In genomic region chr15:67924885-67925284, GRCm38 (mm10) we compare ENCODE assay signal across 24 mouse cellular contexts.
DNase-seq lines count a peak whose midpoint lies in the region; ATAC-seq and TF ChIP-seq lines count a peak whose summit lies in the region.
"Had no signal": no experiment of that assay in that cellular context is flagged by ENCODE, and none has a peak within 500 bp of the region (broad histone marks: within the 10 kb centered on the region; RNA-seq: fewer than 3 reads in every experiment).

No protein-coding gene starts in this region.

- no peak overlapping the region for H3K4me2 ChIP-seq in liver, embryonic 12.5 days
- H3K4me2 ChIP-seq in CH12.LX (ENCODE audit: insufficient read depth, low read depth, poor library complexity, severe bottlenecking), result no peak overlapping the region
- no peak overlapping the region for H3K4me2 ChIP-seq in hindbrain, embryonic 14.5 days (replicated peaks)

- no peaks in the 10 kb centered on the region for H3K36me3 ChIP-seq in liver, adult 2 months (ENCODE audit: control insufficient read depth, insufficient read depth, low read length)
- H3K36me3 ChIP-seq in liver, embryonic 12.5 days, result no peaks in the 10 kb centered on the region
- H3K36me3 ChIP-seq in CH12.LX (replicated peaks in 1 of 2; ENCODE audit: control insufficient read depth in 1 of 2, insufficient read depth in 1 of 2, low read length in 1 of 2) (no peaks in the 10 kb centered on the region), ES-E14 (ENCODE audit: control insufficient read depth, insufficient read depth, low read length, poor library complexity, severe bottlenecking) (no peaks in the 10 kb centered on the region), MEL (ENCODE audit: control insufficient read depth in 1 of 2, insufficient read depth in 2 of 2, low read length in 2 of 2) (no peaks in the 10 kb centered on the region)
- H3K36me3 ChIP-seq in hindbrain, embryonic 14.5 days (replicated peaks; ENCODE audit: control insufficient read depth, insufficient read depth), result no peaks in the 10 kb centered on the region
- H3K36me3 ChIP-seq: G1E had no signal

- no peak for TF ChIP-seq RAD21 in CH12.LX (IDR thresholded peaks at IDR 0.05; ENCODE audit: low read depth, low read length)
- no peak for TF ChIP-seq RAD21 in MEL (IDR thresholded peaks at IDR 0.05; ENCODE audit: low read depth, low read length)

- TF ChIP-seq EP300 in CH12.LX (IDR thresholded peaks at IDR 0.05; ENCODE audit: low read length) (no peak), MEL (IDR thresholded peaks at IDR 0.05; ENCODE audit: low read depth in 1 of 2, low read length in 2 of 2) (no peak)

- dilution Hi-C loops in CH12.LX (cut with MboI; ENCODE audit: extremely low pct_ligation_motif_present, extremely low pct_unique_long_range_greater_than_20kb, low sequenced_read_pairs), result no loop called here

- TF ChIP-seq POLR2A in liver, adult 2 months (IDR thresholded peaks at IDR 0.05; ENCODE audit: extremely low read depth, insufficient read depth, low read length), result no peak
- TF ChIP-seq POLR2A in CH12.LX (IDR thresholded peaks at IDR 0.05; ENCODE audit: low read depth, low read length), result no peak
- no peak for TF ChIP-seq POLR2A in MEL (IDR thresholded peaks at IDR 0.05; ENCODE audit: control insufficient read depth in 1 of 2, insufficient read depth in 1 of 2, low read depth in 1 of 2, low read length in 2 of 2, poor library complexity in 1 of 2)

- H3K9ac ChIP-seq in liver, adult 2 months (ENCODE audit: low read depth, low read length), result no peak overlapping the region
- H3K9ac ChIP-seq in liver, embryonic 12.5 days, result no peak overlapping the region
- H3K9ac ChIP-seq in CH12.LX (ENCODE audit: insufficient read depth, low read depth) (no peak overlapping the region), ES-E14 (ENCODE audit: insufficient read depth, low read depth, low read length, poor library complexity, severe bottlenecking) (no peak overlapping the region), MEL (ENCODE audit: control insufficient read depth, low read depth, low read length, poor library complexity, severe bottlenecking) (no peak overlapping the region)
- H3K9ac ChIP-seq in hindbrain, embryonic 14.5 days, result no peak overlapping the region

- no peaks in the 10 kb centered on the region for H3K4me1 ChIP-seq in liver, adult 2 months (ENCODE audit: control insufficient read depth, insufficient read depth, low read length)
- no peaks in the 10 kb centered on the region for H3K4me1 ChIP-seq in liver, embryonic 12.5 days
- no peaks in the 10 kb centered on the region for H3K4me1 ChIP-seq in CH12.LX (ENCODE audit: control insufficient read depth in 1 of 2, insufficient read depth in 2 of 2)
- H3K4me1 ChIP-seq in ES-E14 (ENCODE audit: control insufficient read depth in 2 of 2, insufficient read depth in 2 of 2, low read length in 2 of 2, poor library complexity in 1 of 2), result no peaks in the 10 kb centered on the region
- no peaks in the 10 kb centered on the region for H3K4me1 ChIP-seq in MEL (ENCODE audit: control insufficient read depth in 1 of 2, insufficient read depth in 2 of 2, low read length in 2 of 2)
- H3K4me1 ChIP-seq in hindbrain, embryonic 14.5 days (replicated peaks; ENCODE audit: control insufficient read depth, insufficient read depth, low read length), result no peaks in the 10 kb centered on the region

- in situ Hi-C loops in CH12.LX (cut with MboI; ENCODE audit: low pct_ligation_motif_present, low pct_unique_long_range_greater_than_20kb, low sequenced_read_pairs), result no loop called here
- in situ Hi-C loops in ES-E14 (cut with MboI; ENCODE audit: low sequenced_read_pairs in 2 of 2, unreplicated experiment in 2 of 2), result no loop called here

- H3K27ac ChIP-seq in liver, adult 2 months (replicated peaks; ENCODE audit: insufficient read depth, low read depth, low read length), result no peak overlapping the region
- H3K27ac ChIP-seq in liver, embryonic 12.5 days, result no peak overlapping the region
- H3K27ac ChIP-seq in CH12.LX (ENCODE audit: insufficient read depth, low read depth) (no peak overlapping the region), ES-E14 (ENCODE audit: insufficient read depth, low read depth, low read length, poor library complexity, severe bottlenecking) (no peak overlapping the region), MEL (ENCODE audit: control insufficient read depth, low read depth, low read length) (no peak overlapping the region)
- H3K27ac ChIP-seq in hindbrain, embryonic 14.5 days, result no peak overlapping the region

- ATAC-seq in liver, embryonic 12.5 days, result no peak
- no peak for ATAC-seq in hindbrain, embryonic 14.5 days (ENCODE audit: low FRiP score)
- ATAC-seq: activated CD4-positive, CD25-positive, alpha-beta regulatory T cell, adult 4 months; CD4-positive, CD25-positive, alpha-beta regulatory T cell, adult 4 months; Patski had no signal

- no peaks in the 10 kb centered on the region for H3K79me2 ChIP-seq in liver, adult 2 months (ENCODE audit: control insufficient read depth, insufficient read depth, low read length)
- H3K79me2 ChIP-seq in CH12.LX (replicated peaks; ENCODE audit: control insufficient read depth, extremely low read depth, insufficient read depth, poor library complexity, severe bottlenecking), result no peaks in the 10 kb centered on the region
- no peaks in the 10 kb centered on the region for H3K79me2 ChIP-seq in MEL (ENCODE audit: control insufficient read depth, insufficient read depth, low read length, poor library complexity)

- intact Hi-C loops in left cerebral cortex, postnatal 4 days (cut with DNase I), result no loop called here

- H3K4me3 ChIP-seq in liver, adult 2 months (ENCODE audit: insufficient read depth, low read depth, low read length), result no peak overlapping the region
- H3K4me3 ChIP-seq in liver, embryonic 12.5 days, result no peak overlapping the region
- no peak overlapping the region for H3K4me3 ChIP-seq in CH12.LX (replicated peaks in 1 of 3; ENCODE audit: low read depth in 2 of 3, low read length in 2 of 3, poor library complexity in 1 of 3)
- no peak overlapping the region for H3K4me3 ChIP-seq in ES-E14 (ENCODE audit: insufficient read depth in 1 of 2, low read depth in 1 of 2, low read length in 2 of 2, poor library complexity in 1 of 2, severe bottlenecking in 1 of 2)
- no peak overlapping the region for H3K4me3 ChIP-seq in MEL (ENCODE audit: control insufficient read depth in 1 of 2, insufficient read depth in 1 of 2, low read depth in 2 of 2, low read length in 2 of 2)
- no peak overlapping the region for H3K4me3 ChIP-seq in hindbrain, embryonic 14.5 days (replicated peaks; ENCODE audit: low read length)

- H3K27me3 ChIP-seq in liver, adult 2 months (ENCODE audit: control insufficient read depth, insufficient read depth, low read length), result no peaks in the 10 kb centered on the region; the same call in 1 of the 2 replicates
- H3K27me3 ChIP-seq in liver, embryonic 12.5 days (replicated peaks), result no peaks in the 10 kb centered on the region
- H3K27me3 ChIP-seq in CH12.LX (replicated peaks) (no peaks in the 10 kb centered on the region), MEL (ENCODE audit: control insufficient read depth in 1 of 2, insufficient read depth in 2 of 2, low read length in 2 of 2) (no peaks in the 10 kb centered on the region; a peak in 1 of 4 replicates)
- no peaks in the 10 kb centered on the region for H3K27me3 ChIP-seq in hindbrain, embryonic 14.5 days (ENCODE audit: control insufficient read depth, insufficient read depth, low read length)

- TF ChIP-seq CTCF in liver, adult 2 months (IDR thresholded peaks at IDR 0.05; ENCODE audit: low read depth, low read length), result no peak
- TF ChIP-seq CTCF in CH12.LX (conservative IDR thresholded peaks at IDR 0.05 in 1 of 2, IDR thresholded peaks at IDR 0.05 in 1 of 2; ENCODE audit: low read depth in 2 of 2, low read length in 2 of 2), result no peak
- TF ChIP-seq CTCF in MEL (IDR thresholded peaks at IDR 0.05 in 2 of 3, conservative IDR thresholded peaks at IDR 0.05 in 1 of 3; ENCODE audit: control insufficient read depth in 1 of 3, insufficient read depth in 1 of 3, low read depth in 2 of 3, low read length in 3 of 3, poor library complexity in 1 of 3, severe bottlenecking in 1 of 3), result no peak

- 50% methylated on average over 2 of the region's 2 CpGs for WGBS in liver, adult 2 months
- 54% methylated on average over 2 of the region's 2 CpGs for WGBS in liver, embryonic 12.5 days (ENCODE audit: insufficient replicate concordance)
- 76% methylated on average over 2 of the region's 2 CpGs for WGBS in hindbrain, embryonic 14.5 days

- H3K9me3 ChIP-seq in liver, embryonic 12.5 days (replicated peaks), result no peaks in the 10 kb centered on the region
- H3K9me3 ChIP-seq in CH12.LX (replicated peaks; ENCODE audit: low read length), result no peaks in the 10 kb centered on the region
- no peaks in the 10 kb centered on the region for H3K9me3 ChIP-seq in ES-E14 (ENCODE audit: control insufficient read depth, insufficient read depth, low read depth, low read length)
- no peaks in the 10 kb centered on the region for H3K9me3 ChIP-seq in MEL (replicated peaks; ENCODE audit: insufficient read depth, low read length)
- no peaks in the 10 kb centered on the region for H3K9me3 ChIP-seq in hindbrain, embryonic 14.5 days (ENCODE audit: control insufficient read depth, low read length)
- H3K9me3 ChIP-seq: G1E had no signal

- peak; percentile 70 for DNase-seq in liver, adult 2 months (ENCODE audit: extremely low read depth, low read depth, low spot score)
- DNase-seq in CH12.LX (ENCODE audit: extremely low read depth), result no peak
- DNase-seq in ES-E14 (ENCODE audit: low read depth, low spot score), result no peak
- DNase-seq in MEL (ENCODE audit: low read depth, low spot score), result no peak
- no peak for DNase-seq in hindbrain, embryonic 14.5 days (ENCODE audit: low spot score)
- no peak for DNase-seq in retina, postnatal 1 day
- DNase-seq in left cerebral cortex, postnatal 4 days, result no peak
- DNase-seq: adrenal gland, adult 2 months; adrenal gland, adult 8-10 months; adrenal gland, postnatal 10 days; adrenal gland, postnatal 14 days; adrenal gland, postnatal 25 days; adrenal gland, postnatal 36 days; B cell, adult 2 months; cerebellum, adult 11 months; cerebellum, adult 11-12 months; cerebellum, adult 18-20 months; cerebellum, adult 2 months; cerebellum, adult 8-10 months had no signal

TF ChIP-seq in CH12.LX, 34 proteins besides CTCF, POLR2A, EP300 and RAD21:
- no peak for TF ChIP-seq SIN3A (IDR thresholded peaks at IDR 0.05; ENCODE audit: low read length)
- no peak for TF ChIP-seq MYC (IDR thresholded peaks at IDR 0.05; ENCODE audit: low read depth, low read length)
- peak; percentile 92 for TF ChIP-seq MAFK (IDR thresholded peaks at IDR 0.05; ENCODE audit: insufficient replicate concordance, low read length)

TF ChIP-seq in ES-E14, 5 proteins besides CTCF, POLR2A, EP300 and RAD21:
- TF ChIP-seq MAFK (IDR thresholded peaks at IDR 0.05; ENCODE audit: insufficient read depth, low read depth, low read length) (peak; percentile 82), ZC3H11A (IDR thresholded peaks at IDR 0.05; ENCODE audit: borderline replicate concordance, low read depth, low read length) (no peak)

TF ChIP-seq in MEL, 35 proteins besides CTCF, POLR2A, EP300 and RAD21:
- TF ChIP-seq MAFK (IDR thresholded peaks at IDR 0.05; ENCODE audit: borderline replicate concordance, low read depth, low read length) (0 out of 2 replicates have a peak, but pooled peaks have one; percentile 27), MAZ (IDR thresholded peaks at IDR 0.05; ENCODE audit: low read depth, low read length) (no peak)
